Mouse (Mus musculus): Measurements from ENCODE around the gene Gm27027. TPM values are rescaled to one million over a fixed set of nuclear protein-coding genes. Genes with fewer than 3 reads are reported as not detected.

Gm27027 gene
- polyA plus RNA-seq, 1 experiment from 2014 or later: not detected

- Histone ChIP-seq H3K27me3 (no peaks in the 10 kb centered on the region), H3K9ac (no peak overlapping the region), H3K27ac (no peak overlapping the region), H3K4me1 (replicated peaks) (no peaks in the 10 kb centered on the region), H3K36me3 (peaks cover 74% of the 10 kb centered on the region), H3K9me3 (replicated peaks) (no peaks in the 10 kb centered on the region), H3K4me3 (no peak overlapping the region), H3K4me2 (no peak overlapping the region)
- 7% methylated on average over 2 of the region's 2 CpGs for WGBS
- no peak for ATAC-seq (replicated peaks; ENCODE audit: insufficient number of reproducible peaks, insufficient read depth, low FRiP score, low read depth)
Observed at GRCm38 (mm10) chr2:94002331-94002730, 6.2 kb upstream of the Gm27027 start.

GRCm38 (mm10) chr2:94001918-94002317, 5.8 kb upstream of the Gm27027 start:
- WGBS: 74% methylated on average over 4 of the region's 4 CpGs
- H3K36me3 ChIP-seq: peaks cover 71% of the 10 kb centered on the region
- H3K9me3 ChIP-seq (replicated peaks): no peaks in the 10 kb centered on the region

GRCm38 (mm10) chr2:94001411-94001810, 5.3 kb upstream of the Gm27027 start:
- Histone ChIP-seq H3K36me3 (peaks cover 67% of the 10 kb centered on the region), H3K9me3 (replicated peaks) (no peaks in the 10 kb centered on the region), H3K4me2 (no peak overlapping the region), H3K4me1 (replicated peaks) (no peaks in the 10 kb centered on the region), H3K27ac (0 out of 2 replicates have a peak overlapping the region, but pooled peaks have one; percentile 5), H3K9ac (no peak overlapping the region), H3K4me3 (no peak overlapping the region), H3K27me3 (no peaks in the 10 kb centered on the region)
- WGBS: 82% methylated on average over 6 of the region's 6 CpGs
- ATAC-seq (replicated peaks; ENCODE audit: insufficient number of reproducible peaks, insufficient read depth, low FRiP score, low read depth): 0 out of 2 replicates have a peak, but pooled peaks have one; percentile 67

More at GRCm38 (mm10) chr2:94001918-94002317, 5.8 kb upstream of the Gm27027 start:
- no peak for ATAC-seq (replicated peaks; ENCODE audit: insufficient number of reproducible peaks, insufficient read depth, low FRiP score, low read depth)
- H3K4me2 ChIP-seq: no peak overlapping the region
- no peaks in the 10 kb centered on the region for H3K4me1 ChIP-seq (replicated peaks)
- H3K9ac ChIP-seq: no peak overlapping the region
- no peaks in the 10 kb centered on the region for H3K27me3 ChIP-seq
- no peak overlapping the region for H3K4me3 ChIP-seq
- 0 out of 2 replicates have a peak overlapping the region, but pooled peaks have one; percentile 5 for H3K27ac ChIP-seq

GRCm38 (mm10) chr2:93992810-93993209, 3.3 kb downstream of the Gm27027 start:
- Histone ChIP-seq H3K36me3 (peaks cover 33% of the 10 kb centered on the region), H3K27ac (peak overlapping the region; percentile 35), H3K4me2 (no peak overlapping the region), H3K9me3 (replicated peaks) (no peaks in the 10 kb centered on the region), H3K4me3 (no peak overlapping the region), H3K9ac (no peak overlapping the region), H3K4me1 (replicated peaks) (peaks cover 20% of the 10 kb centered on the region), H3K27me3 (no peaks in the 10 kb centered on the region)
- 38% methylated on average over 3 of the region's 3 CpGs for WGBS
- no peak for ATAC-seq (replicated peaks; ENCODE audit: insufficient number of reproducible peaks, insufficient read depth, low FRiP score, low read depth)

GRCm38 (mm10) chr2:93992259-93992658, 3.9 kb downstream of the Gm27027 start:
- Histone ChIP-seq H3K4me2 (no peak overlapping the region), H3K4me3 (no peak overlapping the region), H3K9me3 (replicated peaks) (no peaks in the 10 kb centered on the region), H3K36me3 (peaks cover 35% of the 10 kb centered on the region), H3K9ac (no peak overlapping the region), H3K27me3 (no peaks in the 10 kb centered on the region), H3K27ac (peak overlapping the region; percentile 53), H3K4me1 (replicated peaks) (peaks cover 20% of the 10 kb centered on the region)
- WGBS: 50% methylated on average over 5 of the region's 5 CpGs
- ATAC-seq (replicated peaks; ENCODE audit: insufficient number of reproducible peaks, insufficient read depth, low FRiP score, low read depth): no peak; the same call in 1 of the 2 replicates

DNA sequence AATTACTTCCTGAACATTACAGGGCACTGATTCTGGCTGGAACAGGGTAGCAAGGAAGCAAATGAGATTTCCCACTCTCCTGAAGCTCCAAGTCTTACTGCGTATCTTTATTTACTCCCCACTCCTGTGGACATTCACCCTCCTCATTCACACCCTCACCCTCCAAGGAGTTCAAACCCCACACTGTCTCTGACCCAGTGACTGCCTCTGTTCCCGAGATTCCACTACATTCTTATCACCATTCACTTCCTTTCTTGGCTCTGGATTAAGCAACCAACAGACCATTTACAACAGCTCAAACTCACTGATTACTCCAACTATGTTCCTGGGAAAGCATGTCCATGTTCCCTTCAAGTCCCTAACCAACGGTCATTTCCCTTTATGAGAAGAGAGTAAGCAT, 4.8 kb downstream of the Gm27027 start:
- Histone ChIP-seq H3K4me1 (replicated peaks) (peaks cover 20% of the 10 kb centered on the region), H3K27me3 (no peaks in the 10 kb centered on the region), H3K27ac (peak overlapping the region; percentile 53), H3K4me2 (no peak overlapping the region), H3K4me3 (no peak overlapping the region), H3K36me3 (peaks cover 33% of the 10 kb centered on the region), H3K9me3 (replicated peaks) (no peaks in the 10 kb centered on the region), H3K9ac (no peak overlapping the region)
- ATAC-seq (replicated peaks; ENCODE audit: insufficient number of reproducible peaks, insufficient read depth, low FRiP score, low read depth): no peak
- WGBS: 53% methylated on average over 3 of the region's 3 CpGs

DNA sequence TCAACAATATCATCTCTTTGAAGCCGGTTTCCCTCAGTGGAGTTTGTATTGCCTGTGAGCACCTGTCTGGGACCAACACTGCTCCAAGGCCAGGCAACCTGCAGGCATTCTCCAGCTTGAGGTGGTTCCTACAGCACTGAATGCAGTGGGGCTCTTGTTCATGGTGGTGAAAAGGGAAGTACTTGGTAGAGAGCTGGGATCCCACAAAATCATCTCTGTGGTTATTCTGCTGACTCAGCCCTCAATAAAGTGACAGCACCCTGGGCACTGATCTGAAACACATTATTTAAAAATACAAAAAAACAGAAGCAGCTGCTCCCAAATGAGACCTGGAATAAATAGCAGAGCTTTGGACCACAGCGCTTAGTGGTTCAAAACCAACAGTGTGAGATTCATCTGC, 7.7 kb downstream of the Gm27027 start:
- Histone ChIP-seq H3K9me3 (replicated peaks) (no peaks in the 10 kb centered on the region), H3K27me3 (no peaks in the 10 kb centered on the region), H3K9ac (no peak overlapping the region), H3K36me3 (peaks cover 16% of the 10 kb centered on the region), H3K4me1 (replicated peaks) (peaks cover 17% of the 10 kb centered on the region), H3K4me2 (no peak overlapping the region), H3K4me3 (no peak overlapping the region), H3K27ac (no peak overlapping the region)
- WGBS: 93% methylated on average over 2 of the region's 2 CpGs
- no peak for ATAC-seq (replicated peaks; ENCODE audit: insufficient number of reproducible peaks, insufficient read depth, low FRiP score, low read depth)

DNA sequence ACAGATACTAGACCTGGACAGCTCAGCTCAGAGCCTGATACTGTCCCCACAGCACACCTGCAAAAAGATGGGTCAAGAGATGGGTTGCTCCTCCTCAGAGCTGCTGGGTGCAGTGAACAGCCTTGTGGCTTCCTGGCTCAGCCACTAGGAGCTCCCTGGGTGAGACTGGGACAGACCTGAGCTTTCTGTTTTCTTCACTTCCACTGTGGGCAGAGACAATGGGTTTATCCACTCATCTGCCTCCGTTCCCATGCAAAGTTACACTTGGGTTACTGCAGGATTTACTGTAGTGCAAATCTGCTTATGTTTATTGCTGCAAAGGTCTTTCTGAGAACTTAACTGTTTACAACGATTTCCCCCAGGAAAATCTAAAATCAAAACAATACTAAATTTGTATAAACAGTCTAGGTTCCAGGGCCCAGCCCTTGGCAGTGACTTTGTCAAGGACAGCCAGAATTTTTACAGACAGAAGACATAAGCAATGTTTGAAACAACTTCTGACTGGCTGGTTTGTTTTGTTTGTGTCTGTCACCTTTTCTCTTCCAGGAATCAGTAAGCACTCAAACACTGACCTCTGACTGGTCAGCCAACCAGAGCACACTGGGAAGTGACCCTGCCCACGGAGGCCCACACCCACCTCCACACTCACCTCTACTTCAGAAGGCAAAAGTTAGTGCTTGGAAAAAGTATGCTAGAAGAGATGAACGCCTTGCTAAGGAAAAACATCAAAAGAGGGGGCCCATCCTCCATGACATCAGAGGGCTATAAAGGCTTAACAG, 13.5 kb downstream of the Gm27027 start:
- Histone ChIP-seq H3K4me3 (no peak overlapping the region), H3K27me3 (no peaks in the 10 kb centered on the region), H3K36me3 (peaks cover 40% of the 10 kb centered on the region), H3K9me3 (replicated peaks) (no peaks in the 10 kb centered on the region), H3K4me1 (replicated peaks) (0 out of 2 replicates have a peak, but pooled peaks cover 3% of the 10 kb centered on the region), H3K27ac (no peak overlapping the region), H3K4me2 (no peak overlapping the region), H3K9ac (no peak overlapping the region)
- no peak for ATAC-seq (replicated peaks; ENCODE audit: insufficient number of reproducible peaks, insufficient read depth, low FRiP score, low read depth)
- WGBS: 77% methylated on average over 4 of the region's 4 CpGs

- Histone ChIP-seq H3K27ac (no peak overlapping the region), H3K9ac (no peak overlapping the region), H3K4me1 (replicated peaks) (peaks cover 17% of the 10 kb centered on the region), H3K36me3 (peaks cover 38% of the 10 kb centered on the region), H3K9me3 (replicated peaks) (no peaks in the 10 kb centered on the region), H3K27me3 (0 out of 2 replicates have a peak, but pooled peaks cover under 1% of the 10 kb centered on the region), H3K4me3 (no peak overlapping the region), H3K4me2 (no peak overlapping the region)
- ATAC-seq (replicated peaks; ENCODE audit: insufficient number of reproducible peaks, insufficient read depth, low FRiP score, low read depth): no peak
- WGBS: 84% methylated on average over 7 of the region's 7 CpGs
Observed at GRCm38 (mm10) chr2:93979249-93980120, 16.7 kb downstream of the Gm27027 start.

GRCm38 (mm10) chr2:93976436-93977252, 19.5 kb downstream of the Gm27027 start:
- peak overlapping the region; percentile 50 for H3K4me3 ChIP-seq
- WGBS: 2% methylated on average over 37 of the region's 37 CpGs
- ATAC-seq (replicated peaks; ENCODE audit: insufficient number of reproducible peaks, insufficient read depth, low FRiP score, low read depth): peak; percentile 54
- no peaks in the 10 kb centered on the region for H3K9me3 ChIP-seq (replicated peaks)
- H3K27ac ChIP-seq: peak overlapping the region; percentile 32
- H3K4me1 ChIP-seq (replicated peaks): peaks cover 17% of the 10 kb centered on the region
- peaks cover 24% of the 10 kb centered on the region for H3K36me3 ChIP-seq
- H3K27me3 ChIP-seq: peaks cover 16% of the 10 kb centered on the region
- H3K4me2 ChIP-seq: peak overlapping the region; percentile 87
- peak overlapping the region; percentile 51 for H3K9ac ChIP-seq

Data from heart, embryonic 15.5 days (tissue).